Mouse (Mus musculus): ENCODE measurements around the gene Dlgap5. TPM values are rescaled to one million over a fixed set of nuclear protein-coding genes. Genes with fewer than 3 reads are reported as not detected.

Dlgap5 gene
- total RNA-seq, 2 experiments from 2014 or later: 1.1 TPM; not detected in 1

- intact Hi-C loops (cut with DNase I): no loop called here
- DNase-seq (ENCODE audit: low spot score in 2 of 2): no peak
Measured at GRCm38 (mm10) chr14:47356622-47357021, 61.6 kb downstream of the Dlgap5 start.

GRCm38 (mm10) chr14:47354948-47355347 is 63.3 kb downstream of the Dlgap5 start:
- DNase-seq (ENCODE audit: low spot score in 2 of 2): no peak
- intact Hi-C loops (cut with DNase I): no loop called here

- intact Hi-C loops (cut with DNase I): no loop called here
- no peak for DNase-seq (ENCODE audit: low spot score in 2 of 2)
Measured at GRCm38 (mm10) chr14:47354111-47354577, 64.1 kb downstream of the Dlgap5 start.

GRCm38 (mm10) chr14:47353240-47353639 is 65.0 kb downstream of the Dlgap5 start:
- intact Hi-C loops (cut with DNase I): no loop called here
- DNase-seq (ENCODE audit: low spot score in 2 of 2): no peak

- DNase-seq (ENCODE audit: low spot score in 2 of 2): no peak
- intact Hi-C loops (cut with DNase I): no loop called here
Measured at GRCm38 (mm10) chr14:47352272-47352671, 65.9 kb downstream of the Dlgap5 start.

- intact Hi-C loops (cut with DNase I): no loop called here
Measured at GRCm38 (mm10) chr14:47350974-47351373, 67.2 kb downstream of the Dlgap5 start.

GRCm38 (mm10) chr14:47346715-47347114 is 71.5 kb downstream of the Dlgap5 start:
- intact Hi-C loops (cut with DNase I): no loop called here
- DNase-seq (ENCODE audit: low spot score in 2 of 2): no peak

More at GRCm38 (mm10) chr14:47350974-47351373, 67.2 kb downstream of the Dlgap5 start:
- DNase-seq (ENCODE audit: low spot score in 2 of 2): no peak

- DNase-seq (ENCODE audit: low spot score in 2 of 2): no peak
- intact Hi-C loops (cut with DNase I): no loop called here
Measured at GRCm38 (mm10) chr14:47341811-47342291, 76.4 kb downstream of the Dlgap5 start.

GRCm38 (mm10) chr14:47340231-47340925 is 77.8 kb downstream of the Dlgap5 start:
- DNase-seq (ENCODE audit: low spot score in 2 of 2): no peak
- intact Hi-C loops (cut with DNase I): no loop called here

Other genes with a start within 250 kb of the Dlgap5 start
- gene Gch1, start 229.0 kb downstream of the Dlgap5 start, total RNA-seq (2021): 1 to 10 TPM; 1.1 to 1.5 TPM
- 1 to 10 TPM; 4.2 to 5.9 TPM for gene Wdhd1, start 141.6 kb downstream of the Dlgap5 start, total RNA-seq (2021)
- gene Socs4, start 141.5 kb downstream of the Dlgap5 start, total RNA-seq (2021): 10 to 100 TPM; 11.5 to 11.6 TPM
- 10 to 100 TPM; 42.6 to 54.0 TPM for gene Mapk1ip1l, start 120.1 kb downstream of the Dlgap5 start, total RNA-seq (2021)
- under 1 TPM in 1 of 2 experiments, not detected in 1; 0.49 TPM for gene Lgals3, start 50.7 kb downstream of the Dlgap5 start, total RNA-seq (2021)
- 100 to 1,000 TPM in 1 of 2 experiments, 10 to 100 TPM in 1; 98.4 to 118 TPM for gene Fbxo34, start 32.0 kb upstream of the Dlgap5 start, total RNA-seq (2021)
- 10 to 100 TPM; 16.3 to 20.5 TPM for gene Atg14, start 152.2 kb upstream of the Dlgap5 start, total RNA-seq (2021)
- 10 to 100 TPM; 75.8 to 98.4 TPM for gene Ktn1, start 230.0 kb upstream of the Dlgap5 start, total RNA-seq (2021)